Mouse (Mus musculus) forebrain, embryonic 14.5 days (tissue): ENCODE measurements around the gene Mapk8. TPM values are rescaled to one million over a fixed set of nuclear protein-coding genes. Genes with fewer than 3 reads are reported as not detected.

ENCODE experiments used
- ATAC-seq: fragments of 200-750 bp; cut with Nextera tagmentation; 2 replicates; pipeline ENCODE4 v1.8.0; 2017; ENCODE audit warnings: mild to moderate bottlenecking, moderate library complexity
- DNase-seq: peaks from one replicate; pipeline ENCODE4 v3.0.0-alpha.2; 2015; ENCODE audit warnings: low spot score
- H3K27ac ChIP-seq: fragments of 300-500 bp; sonication (generic); 2 replicates; pipeline ENCODE4 v1.5.1; 2014; ENCODE audit warnings: low read depth, mild to moderate bottlenecking, control low read depth, low read length, moderate library complexity
- H3K27me3 ChIP-seq: fragments of 300-500 bp; sonication (generic); replicated peaks from 2 replicates; pipeline ENCODE4 v1.6.1; 2014; ENCODE audit warnings: low read length, control low read depth, mixed read lengths; ENCODE audit not compliant: control insufficient read depth, insufficient read depth
- H3K36me3 ChIP-seq: fragments of 300-500 bp; sonication (generic); 2 replicates; pipeline ENCODE4 v1.6.1; 2014; ENCODE audit warnings: low read length, control low read depth; ENCODE audit not compliant: control insufficient read depth, insufficient read depth
- H3K4me1 ChIP-seq: fragments of 300-500 bp; sonication (generic); 2 replicates; pipeline ENCODE4 v1.6.1; 2014; ENCODE audit warnings: antibody characterized with exemption, low read length, control low read depth; ENCODE audit not compliant: control insufficient read depth, insufficient read depth
- H3K4me2 ChIP-seq: fragments of 300-500 bp; sonication (generic); 2 replicates; pipeline ENCODE4 v1.6.1; 2014; ENCODE audit warnings: mild to moderate bottlenecking, control low read depth, low read length
- H3K4me3 ChIP-seq: fragments of 300-500 bp; sonication (generic); 2 replicates; pipeline ENCODE4 v1.5.1; 2014; ENCODE audit warnings: low read depth, low read length, control low read depth
- H3K9ac ChIP-seq: fragments of 300-500 bp; sonication (generic); 2 replicates; pipeline ENCODE4 v1.6.1; 2014; ENCODE audit warnings: mild to moderate bottlenecking, low read length, control low read depth, moderate library complexity
- H3K9me3 ChIP-seq: fragments of 300-500 bp; sonication (generic); replicated peaks from 2 replicates; pipeline ENCODE4 v1.6.1; 2016; ENCODE audit warnings: low read length, control low read depth, mixed read lengths; ENCODE audit not compliant: control insufficient read depth
- WGBS: fragments of 180-500 bp; shearing (Covaris S2); extraction: QIAGEN DNeasy Blood & Tissue Kit; methylation state at CpG from one replicate; pipeline ENCODE4 v1.1.7; 2014; 5-methylcytosine and 5-hydroxymethylcytosine counted together
- polyA plus RNA-seq: library from polyadenylated mRNA; unstranded; fragments of >200 nt; fragmentation: Nextera tagmentation; extraction: Ambion mirVana; gene quantifications from 2 replicates; pipeline ENCODE4 v1.2.1, GENCODE M21; 2014

Mapk8 gene
- polyA plus RNA-seq, 1 experiment from 2014 or later: 45.7 TPM

- H3K9ac ChIP-seq: no peak overlapping the region
- no peaks in the 10 kb centered on the region for H3K36me3 ChIP-seq
- no peak for DNase-seq
- no peak overlapping the region for H3K27ac ChIP-seq
- 97% methylated on average over 3 of the region's 3 CpGs for WGBS
- H3K9me3 ChIP-seq: no peaks in the 10 kb centered on the region
- no peaks in the 10 kb centered on the region for H3K4me1 ChIP-seq
- no peak overlapping the region for H3K4me3 ChIP-seq
- H3K27me3 ChIP-seq: no peaks in the 10 kb centered on the region
- H3K4me2 ChIP-seq: no peak overlapping the region
- ATAC-seq: no peak
These were observed 28.5 kb downstream of the Mapk8 start for GRCm38 (mm10) chr14:33418311-33418909.

- Histone ChIP-seq H3K36me3 (no peaks in the 10 kb centered on the region), H3K27me3 (no peaks in the 10 kb centered on the region), H3K27ac (no peak overlapping the region), H3K4me3 (no peak overlapping the region), H3K9ac (no peak overlapping the region), H3K4me1 (no peaks in the 10 kb centered on the region), H3K4me2 (no peak overlapping the region), H3K9me3 (no peaks in the 10 kb centered on the region)
- ATAC-seq (no peak), DNase-seq (no peak)
- WGBS: 82% methylated on average over 1 of the region's 1 CpGs
These were observed 31.2 kb downstream of the Mapk8 start for GRCm38 (mm10) chr14:33415746-33416145.

- no peak overlapping the region for H3K27ac ChIP-seq
- no peaks in the 10 kb centered on the region for H3K9me3 ChIP-seq
- no peaks in the 10 kb centered on the region for H3K4me1 ChIP-seq
- H3K9ac ChIP-seq: no peak overlapping the region
- DNase-seq (no peak), ATAC-seq (no peak)
- no peak overlapping the region for H3K4me2 ChIP-seq
- no peak overlapping the region for H3K4me3 ChIP-seq
- no peaks in the 10 kb centered on the region for H3K27me3 ChIP-seq
- 96% methylated on average over 1 of the region's 1 CpGs for WGBS
- H3K36me3 ChIP-seq: peaks cover 16% of the 10 kb centered on the region
These were observed 44.6 kb downstream of the Mapk8 start for GRCm38 (mm10) chr14:33402331-33402730.

GRCm38 (mm10) chr14:33400019-33400418, 46.9 kb downstream of the Mapk8 start:
- no peaks in the 10 kb centered on the region for H3K9me3 ChIP-seq
- H3K4me3 ChIP-seq: no peak overlapping the region
- no peak overlapping the region for H3K9ac ChIP-seq
- no peaks in the 10 kb centered on the region for H3K4me1 ChIP-seq
- no peak for ATAC-seq
- no peak overlapping the region for H3K27ac ChIP-seq
- H3K27me3 ChIP-seq: no peaks in the 10 kb centered on the region
- DNase-seq: no peak
- H3K36me3 ChIP-seq: peaks cover 11% of the 10 kb centered on the region
- H3K4me2 ChIP-seq: no peak overlapping the region
- WGBS: 80% methylated on average over 3 of the region's 3 CpGs

DNA sequence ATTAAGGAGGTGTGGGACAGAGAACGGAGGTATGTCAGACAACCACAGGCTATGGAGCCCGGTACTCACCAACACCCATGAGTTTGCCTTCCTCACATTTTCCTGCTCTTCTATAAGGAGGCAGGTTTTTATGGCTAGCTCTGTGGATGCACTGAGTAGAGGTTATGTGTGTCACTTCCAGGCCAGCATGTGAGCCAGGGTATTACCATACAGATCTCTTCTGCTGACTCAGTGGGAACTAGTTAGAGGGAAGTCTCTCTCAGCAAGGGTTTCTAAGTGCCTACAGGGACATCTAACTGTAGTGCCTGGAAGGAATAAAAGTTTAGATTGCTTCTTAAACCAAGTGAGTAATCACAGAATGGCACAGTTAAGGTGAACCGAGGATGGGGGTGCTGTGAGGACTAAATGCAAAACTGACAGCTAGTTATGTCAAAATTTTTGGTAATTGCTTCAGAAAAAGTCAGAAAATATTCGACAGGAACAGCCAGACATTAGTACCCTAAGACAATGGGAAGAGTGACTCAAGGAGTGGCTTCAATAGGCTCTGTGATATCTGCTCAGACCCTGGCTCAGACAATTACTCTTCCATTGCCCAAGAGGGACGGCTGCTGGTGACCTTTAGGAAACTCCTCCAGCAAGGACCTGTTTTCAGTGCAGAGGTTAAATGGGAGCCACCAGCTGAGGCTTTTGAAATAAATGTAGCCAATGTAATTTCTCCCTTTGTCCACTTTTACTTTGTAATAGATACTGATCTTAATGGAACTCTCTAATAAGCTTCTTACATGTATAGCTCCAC, 48.7 kb downstream of the Mapk8 start:
- H3K9ac ChIP-seq: no peak overlapping the region
- 89% methylated on average over 5 of the region's 5 CpGs for WGBS
- no peak for ATAC-seq
- no peak overlapping the region for H3K4me3 ChIP-seq
- H3K27ac ChIP-seq: no peak overlapping the region
- no peak overlapping the region for H3K4me2 ChIP-seq
- H3K4me1 ChIP-seq: no peaks in the 10 kb centered on the region
- H3K36me3 ChIP-seq: peaks cover 11% of the 10 kb centered on the region
- no peaks in the 10 kb centered on the region for H3K9me3 ChIP-seq
- H3K27me3 ChIP-seq: no peaks in the 10 kb centered on the region
- no peak for DNase-seq

GRCm38 (mm10) chr14:33380830-33381457, 66.0 kb downstream of the Mapk8 start:
- no peak for ATAC-seq
- no peaks in the 10 kb centered on the region for H3K27me3 ChIP-seq
- H3K9me3 ChIP-seq: no peaks in the 10 kb centered on the region
- H3K9ac ChIP-seq: no peak overlapping the region
- peaks cover 35% of the 10 kb centered on the region for H3K36me3 ChIP-seq
- H3K4me2 ChIP-seq: no peak overlapping the region
- 93% methylated on average over 6 of the region's 6 CpGs for WGBS
- H3K4me3 ChIP-seq: no peak overlapping the region
- no peak overlapping the region for H3K27ac ChIP-seq
- no peak for DNase-seq
- H3K4me1 ChIP-seq: no peaks in the 10 kb centered on the region

GRCm38 (mm10) chr14:33378723-33379122, 68.2 kb downstream of the Mapk8 start:
- no peak overlapping the region for H3K4me3 ChIP-seq
- no peaks in the 10 kb centered on the region for H3K9me3 ChIP-seq
- H3K9ac ChIP-seq: no peak overlapping the region
- no peaks in the 10 kb centered on the region for H3K4me1 ChIP-seq
- no peak overlapping the region for H3K27ac ChIP-seq
- WGBS: 24% methylated on average over 5 of the region's 5 CpGs
- peaks cover 26% of the 10 kb centered on the region for H3K36me3 ChIP-seq
- DNase-seq (no peak), ATAC-seq (no peak)
- no peak overlapping the region for H3K4me2 ChIP-seq
- H3K27me3 ChIP-seq: no peaks in the 10 kb centered on the region

DNA sequence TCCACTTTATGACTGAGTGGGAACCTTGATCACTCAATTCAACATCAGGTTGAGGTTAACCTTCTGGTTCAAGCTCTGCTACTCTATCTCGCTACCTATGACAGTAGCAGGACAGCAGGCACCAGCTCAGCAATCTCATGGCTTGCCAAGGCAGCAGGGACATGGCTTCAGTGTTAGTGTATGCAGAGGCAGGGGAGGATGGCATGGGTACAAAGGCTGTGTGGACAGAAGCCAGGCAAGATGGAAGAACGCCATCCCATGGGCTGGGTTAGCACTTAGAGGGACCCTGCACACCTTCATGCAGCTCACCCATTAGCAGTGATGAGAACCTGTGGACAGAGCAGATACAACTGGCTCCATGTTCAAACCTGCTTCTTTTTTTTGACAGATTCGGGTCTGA, 69.7 kb downstream of the Mapk8 start:
- no peaks in the 10 kb centered on the region for H3K4me1 ChIP-seq
- WGBS: 86% methylated on average over 3 of the region's 3 CpGs
- H3K4me2 ChIP-seq: no peak overlapping the region
- no peaks in the 10 kb centered on the region for H3K9me3 ChIP-seq
- no peak overlapping the region for H3K27ac ChIP-seq
- no peak for ATAC-seq
- DNase-seq: no peak
- H3K27me3 ChIP-seq: no peaks in the 10 kb centered on the region
- H3K36me3 ChIP-seq: peaks cover 11% of the 10 kb centered on the region; the same call in 1 of the 2 replicates
- no peak overlapping the region for H3K4me3 ChIP-seq
- H3K9ac ChIP-seq: no peak overlapping the region

DNA sequence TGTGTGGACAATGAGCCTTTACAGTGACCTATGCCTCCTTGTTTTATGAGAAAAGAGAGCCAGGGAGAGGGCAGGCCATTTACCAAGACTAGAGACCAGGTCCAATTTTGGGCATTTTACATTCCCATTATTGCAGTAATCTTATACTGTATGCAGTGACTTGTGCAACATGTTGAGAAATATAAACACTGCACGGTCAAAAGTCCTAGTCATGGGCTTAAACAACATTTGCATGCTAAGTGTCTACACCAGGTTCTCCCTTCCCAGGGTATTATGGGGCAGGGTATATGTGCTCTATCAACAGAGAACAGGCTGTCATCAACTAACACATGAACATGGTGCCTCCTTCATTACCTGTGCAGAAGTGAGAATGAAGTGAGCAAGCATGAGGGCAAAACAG, 72.9 kb downstream of the Mapk8 start:
- no peak for ATAC-seq
- WGBS: 90% methylated on average over 1 of the region's 1 CpGs
- no peak overlapping the region for H3K4me3 ChIP-seq
- no peak overlapping the region for H3K27ac ChIP-seq
- no peaks in the 10 kb centered on the region for H3K27me3 ChIP-seq
- no peaks in the 10 kb centered on the region for H3K4me1 ChIP-seq
- H3K9ac ChIP-seq: no peak overlapping the region
- no peak overlapping the region for H3K4me2 ChIP-seq
- no peak for DNase-seq
- no peaks in the 10 kb centered on the region for H3K9me3 ChIP-seq
- 0 out of 2 replicates have a peak, but pooled peaks cover 2% of the 10 kb centered on the region for H3K36me3 ChIP-seq
